Mouse (Mus musculus): ENCODE data around the gene Hoxa10.

Hoxa10 gene

GRCm38 (mm10) chr6:52217459-52217768 lies 23.2 kb downstream of the Hoxa10 start:
- DNase-seq (ENCODE audit: low spot score): no peak

GRCm38 (mm10) chr6:52216691-52217458 lies 23.8 kb downstream of the Hoxa10 start:
- no peak for DNase-seq (ENCODE audit: low spot score)

GRCm38 (mm10) chr6:52215771-52216535 lies 24.7 kb downstream of the Hoxa10 start:
- DNase-seq (ENCODE audit: low spot score): no peak

DNA sequence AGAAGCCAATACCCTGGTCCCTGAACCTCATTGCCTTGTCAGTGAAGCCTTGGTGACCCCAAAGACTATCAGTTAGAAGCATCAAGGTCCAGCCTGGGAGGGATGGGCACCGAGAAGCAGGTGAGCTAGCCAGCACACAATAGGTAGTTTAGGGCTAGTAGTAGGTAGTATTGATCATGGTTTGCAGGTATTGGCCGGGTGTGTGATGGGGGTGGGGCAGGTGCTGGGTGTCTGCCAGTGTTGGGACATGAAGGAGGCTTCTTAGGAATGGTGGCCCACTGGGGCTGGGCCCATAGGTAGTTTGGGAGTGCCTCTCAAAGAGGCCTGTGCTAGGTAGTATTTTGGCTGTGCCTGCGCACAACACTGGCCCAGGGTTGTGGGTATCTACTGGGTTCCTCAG lies 25.6 kb downstream of the Hoxa10 start:
- no peak for DNase-seq (ENCODE audit: low spot score)

DNA sequence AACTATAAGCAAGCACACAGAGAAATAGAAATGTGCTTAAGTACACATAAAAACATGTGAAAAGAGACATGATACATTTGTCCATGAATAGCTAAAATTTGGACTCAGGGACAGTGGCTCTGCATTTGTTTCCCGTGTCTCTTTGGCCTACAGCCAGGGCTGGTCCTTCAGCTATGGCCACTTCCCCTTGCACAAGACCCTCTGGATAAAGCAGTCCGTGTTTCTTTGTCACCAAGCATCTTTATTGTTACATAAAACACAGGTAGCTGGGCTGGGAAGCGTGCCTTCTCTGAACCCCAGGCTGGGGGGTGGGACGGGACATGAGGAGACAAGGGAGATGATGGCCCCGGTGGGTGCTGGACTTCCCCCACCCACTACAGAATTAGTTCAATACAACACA lies 26.4 kb downstream of the Hoxa10 start:
- DNase-seq (ENCODE audit: low spot score): no peak

GRCm38 (mm10) chr6:52213119-52213986 lies 27.3 kb downstream of the Hoxa10 start, which contains the start of the genes Hoxa3 and Gm28308:
Hoxa3 (minus strand) TSS chr6:52213336.
Gm28308 (minus strand) TSS chr6:52213339.
- DNase-seq (ENCODE audit: low spot score): no peak

DNA sequence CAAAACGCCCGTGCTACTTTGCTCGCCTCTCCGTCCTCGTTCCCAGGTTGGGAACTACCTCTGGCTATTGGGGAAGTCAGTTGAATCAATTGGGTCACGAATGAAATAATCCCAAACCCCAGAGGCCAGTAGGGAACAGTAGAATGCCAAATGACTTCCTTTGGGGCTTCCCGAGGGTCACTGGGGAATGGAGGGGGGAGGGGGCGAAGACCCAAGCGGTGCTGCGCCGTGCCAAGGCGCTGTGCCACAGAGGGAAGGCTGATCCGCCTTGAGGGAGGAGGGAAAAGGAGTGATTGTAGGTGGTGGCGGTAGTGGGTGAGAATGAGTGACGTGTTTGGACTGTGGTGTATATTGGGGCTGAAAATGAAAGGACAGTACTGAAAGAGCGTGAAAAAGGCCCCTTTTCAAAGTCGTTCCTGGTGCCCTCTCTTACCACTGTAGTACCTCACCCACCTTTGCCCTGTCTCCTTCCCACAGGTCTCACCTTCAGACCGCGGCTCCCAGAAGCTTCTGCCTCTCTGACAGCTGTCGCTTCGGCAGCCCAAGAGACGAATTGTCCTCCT lies 28.0 kb downstream of the Hoxa10 start:
- no peak for DNase-seq (ENCODE audit: low spot score)

- no peak for DNase-seq (ENCODE audit: low spot score)
Measured at GRCm38 (mm10) chr6:52211961-52212360, 28.7 kb downstream of the Hoxa10 start.

- DNase-seq (ENCODE audit: low spot score): no peak
Measured at GRCm38 (mm10) chr6:52211170-52211935, 29.3 kb downstream of the Hoxa10 start.

GRCm38 (mm10) chr6:52209685-52210046 lies 31.0 kb downstream of the Hoxa10 start:
- no peak for DNase-seq (ENCODE audit: low spot score)

GRCm38 (mm10) chr6:52208868-52209684 lies 31.6 kb downstream of the Hoxa10 start:
- no peak for DNase-seq (ENCODE audit: low spot score)

GRCm38 (mm10) chr6:52208072-52208867 lies 32.4 kb downstream of the Hoxa10 start, which contains the start of gene Hoxa6:
Hoxa6 (minus strand) TSS chr6:52208722.
- no peak for DNase-seq (ENCODE audit: low spot score)

- no peak for DNase-seq (ENCODE audit: low spot score)
Measured at GRCm38 (mm10) chr6:52207684-52207976, 33.0 kb downstream of the Hoxa10 start.

- DNase-seq (ENCODE audit: low spot score): no peak
Measured at GRCm38 (mm10) chr6:52206882-52207683, 33.6 kb downstream of the Hoxa10 start.

- no peak for DNase-seq (ENCODE audit: low spot score)
Measured at GRCm38 (mm10) chr6:52205638-52206621, 34.7 kb downstream of the Hoxa10 start.

DNA sequence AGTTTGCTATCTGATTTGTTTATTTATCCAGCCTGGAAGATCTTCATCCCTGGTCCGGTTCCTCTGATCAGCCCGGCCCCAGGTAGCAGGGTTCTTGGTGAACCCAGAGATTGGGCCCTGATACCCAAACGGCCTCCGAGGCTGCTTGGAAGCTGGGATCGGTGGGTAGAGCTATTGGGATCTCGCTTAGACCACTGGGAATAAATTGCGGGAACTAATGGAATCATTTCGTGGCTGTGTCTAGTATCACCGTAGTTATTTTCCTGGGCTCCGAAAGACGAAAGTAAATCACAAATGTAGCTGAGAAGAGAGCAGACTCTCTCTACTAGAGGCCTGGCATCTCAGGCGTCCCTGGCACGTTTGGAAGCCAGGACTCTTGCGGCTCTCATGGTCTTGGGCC lies 35.4 kb downstream of the Hoxa10 start:
- no peak for DNase-seq (ENCODE audit: low spot score)

GRCm38 (mm10) chr6:52204050-52204752 lies 36.5 kb downstream of the Hoxa10 start, which contains the start of gene Hoxa5:
Hoxa5 (minus strand) TSS chr6:52204587.
- no peak for DNase-seq (ENCODE audit: low spot score)
